Mouse (Mus musculus) urinary bladder, postnatal 10 days (tissue): Measurements from ENCODE around the gene Tma7.

Experiments used
- DNase-seq: peaks from one replicate; pipeline ENCODE4 v3.0.0; 2022; ENCODE audit warnings: low spot score

Tma7 gene

DNA sequence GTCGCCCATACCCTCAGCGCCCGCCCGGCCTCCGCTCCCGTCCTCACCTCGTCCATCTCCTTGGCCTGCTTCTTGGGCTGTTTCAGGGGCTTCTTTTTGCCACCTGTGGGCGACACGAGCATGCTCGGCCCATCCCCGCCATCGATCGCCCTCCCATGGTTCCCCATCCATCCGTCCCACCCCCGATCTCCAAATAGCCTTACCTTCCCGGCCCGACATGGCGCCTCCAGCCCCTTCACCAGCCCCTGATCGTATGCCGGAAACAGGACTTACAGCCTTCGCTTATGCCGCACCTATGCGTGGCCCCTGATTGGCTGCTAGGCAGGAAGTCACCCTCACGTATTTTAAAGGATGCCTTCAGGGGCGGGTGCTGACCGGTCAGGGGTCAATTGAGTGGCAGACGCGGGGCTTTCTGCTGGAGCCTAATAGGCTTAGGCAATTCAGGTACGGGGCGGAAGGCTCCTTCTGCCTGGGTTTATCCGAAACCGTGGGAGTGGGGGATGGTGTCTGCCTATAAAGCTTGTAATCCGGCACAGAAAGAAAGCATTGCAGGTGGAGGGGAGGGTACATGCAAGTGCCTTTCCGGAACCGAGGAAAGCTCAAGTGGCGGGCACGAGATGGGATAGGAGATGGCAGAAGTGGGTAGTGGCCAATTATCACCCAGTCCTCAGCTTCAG lies at the start of gene Tma7, which contains the start of gene Ccdc51:
Tma7 (minus strand) TSS at position 464 of the 677 bp plus-strand sequence.
Ccdc51 (plus strand) TSS at position 370 of the 677 bp plus-strand sequence.
- DNase-seq = no peak

DNA sequence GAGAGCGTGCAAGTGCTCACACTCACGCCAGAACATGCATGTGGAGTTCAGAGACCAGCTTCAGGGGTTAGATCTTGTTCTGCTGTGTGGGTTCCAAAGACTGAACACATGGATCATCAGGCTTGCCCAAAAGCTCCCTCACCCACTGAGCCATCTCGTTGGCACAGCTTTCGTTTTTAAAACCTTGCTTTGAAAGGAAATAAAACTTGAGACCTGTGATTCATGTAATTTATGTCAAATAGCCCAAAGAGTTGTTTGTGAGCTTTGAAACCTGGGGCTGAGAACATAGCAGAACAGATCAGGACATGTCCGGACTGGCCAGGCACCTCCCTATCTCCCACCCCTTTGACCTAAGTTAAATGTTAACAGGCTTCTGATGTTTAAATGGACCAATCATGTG lies 47.7 kb upstream of the Tma7 start:
- no peak for DNase-seq

DNA sequence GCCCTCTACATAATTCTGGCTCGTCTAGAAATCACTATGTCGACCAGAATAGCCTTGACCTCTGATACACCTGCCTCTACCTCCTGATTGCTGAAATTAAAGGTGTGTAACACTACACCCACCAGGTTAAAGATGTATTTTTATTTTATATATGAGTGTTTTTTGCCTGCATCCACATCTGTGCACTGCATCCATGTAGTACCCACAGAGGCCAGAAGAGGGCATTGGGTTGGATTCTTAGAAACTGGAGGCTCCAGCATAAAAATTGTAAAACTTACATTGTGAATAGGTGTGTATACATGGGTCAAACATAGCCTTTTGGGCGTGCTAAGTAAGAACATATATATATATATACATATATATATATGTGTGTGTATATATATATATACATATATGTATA lies 45.8 kb upstream of the Tma7 start:
- DNase-seq = no peak

DNA sequence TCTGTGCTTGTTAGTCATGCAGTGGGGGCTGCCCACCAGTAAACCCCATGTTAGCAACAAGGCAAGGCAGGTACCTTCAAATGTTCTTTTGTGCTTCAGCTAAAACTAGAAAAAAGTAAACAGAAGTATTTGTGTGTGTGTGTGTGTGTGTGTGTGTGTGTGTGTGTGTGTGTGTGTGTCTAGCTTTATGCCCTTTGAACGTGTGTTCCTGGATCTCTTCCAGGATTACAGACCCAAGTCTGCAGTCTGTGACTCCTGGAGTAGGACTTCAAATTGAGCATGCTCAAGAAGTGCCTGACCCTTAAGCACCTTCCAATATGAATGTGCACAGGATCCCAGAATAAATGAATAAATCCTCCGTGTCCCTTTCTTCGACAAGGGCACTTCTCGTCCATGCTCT lies 44.7 kb upstream of the Tma7 start:
- DNase-seq = no peak

DNA sequence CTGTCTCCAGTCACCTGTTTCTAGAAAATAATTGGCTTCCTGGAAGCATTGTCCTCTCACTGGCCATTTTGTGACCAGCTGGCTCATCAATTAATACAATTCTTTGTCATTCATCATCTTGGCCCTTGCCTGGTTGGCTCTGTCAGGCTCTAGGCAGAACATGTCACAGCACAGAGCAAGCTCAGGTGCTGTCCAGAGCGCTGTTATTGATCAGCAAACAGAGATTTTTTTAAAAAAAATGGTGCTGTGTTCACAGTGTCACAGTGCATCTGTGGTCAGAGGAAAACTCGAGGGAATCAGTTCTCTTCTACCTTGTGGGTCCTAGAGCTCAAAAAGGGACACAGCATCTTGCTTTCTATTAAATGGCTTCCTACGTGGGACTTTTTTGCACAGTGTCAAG lies 43.1 kb upstream of the Tma7 start:
- DNase-seq = no peak

DNA sequence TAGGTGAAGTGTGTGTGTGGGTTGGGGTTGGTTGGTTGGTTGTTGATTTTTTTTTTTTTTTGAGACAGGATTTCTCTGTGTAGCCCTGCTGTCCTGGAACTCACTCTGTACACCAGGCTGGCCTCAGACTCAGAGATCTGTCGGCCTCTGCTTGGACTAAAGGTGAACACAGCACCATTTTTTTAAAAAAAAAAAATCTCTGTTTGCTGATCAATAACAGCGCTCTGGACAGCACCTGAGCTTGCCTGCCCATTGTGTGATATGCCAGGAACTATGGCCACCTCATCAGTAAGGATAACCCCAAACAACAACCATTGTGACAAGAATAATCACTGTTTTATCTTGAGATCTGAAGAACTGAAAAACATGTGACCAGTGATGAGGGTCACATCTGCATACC lies 42.7 kb upstream of the Tma7 start:
- DNase-seq = no peak

DNA sequence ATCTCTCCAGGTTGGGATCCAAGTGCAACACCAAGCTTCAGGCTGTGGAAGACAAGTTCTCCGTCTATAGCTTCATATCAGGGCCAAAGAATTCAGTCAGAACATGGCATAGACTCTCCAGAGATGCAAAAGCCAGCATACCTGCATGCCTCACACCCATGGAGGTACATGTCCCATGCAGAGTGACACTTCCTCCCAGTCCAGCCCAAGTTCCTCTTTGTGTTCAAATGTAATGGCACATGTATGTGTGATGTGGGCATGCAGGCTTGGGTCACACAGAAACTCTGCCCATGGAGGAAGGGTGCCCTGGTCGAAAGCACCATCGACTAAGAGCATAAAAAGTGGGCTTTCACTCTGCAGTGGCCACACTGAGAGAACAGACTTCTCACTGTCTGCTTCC lies 41.8 kb upstream of the Tma7 start:
- no peak for DNase-seq

DNA sequence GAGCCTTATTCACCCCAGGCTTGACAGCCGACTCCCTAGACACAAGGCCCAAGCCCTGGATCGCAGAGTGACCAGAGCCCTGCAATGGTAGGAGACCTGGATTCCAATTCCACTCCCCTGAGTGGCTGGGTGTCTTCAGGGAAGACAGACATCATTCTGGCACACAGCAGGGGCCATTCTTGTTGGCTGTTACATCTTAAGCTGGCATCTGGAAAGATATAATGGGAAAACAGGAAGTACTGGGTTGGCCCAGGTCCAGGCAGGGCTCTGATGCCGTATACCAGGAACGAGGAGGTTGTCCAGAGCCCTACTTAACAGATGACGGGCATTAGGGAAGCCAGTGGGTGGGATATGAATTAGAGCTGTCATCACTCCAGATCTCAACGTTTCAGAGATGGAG lies 40.9 kb upstream of the Tma7 start:
- DNase-seq = no peak

DNA sequence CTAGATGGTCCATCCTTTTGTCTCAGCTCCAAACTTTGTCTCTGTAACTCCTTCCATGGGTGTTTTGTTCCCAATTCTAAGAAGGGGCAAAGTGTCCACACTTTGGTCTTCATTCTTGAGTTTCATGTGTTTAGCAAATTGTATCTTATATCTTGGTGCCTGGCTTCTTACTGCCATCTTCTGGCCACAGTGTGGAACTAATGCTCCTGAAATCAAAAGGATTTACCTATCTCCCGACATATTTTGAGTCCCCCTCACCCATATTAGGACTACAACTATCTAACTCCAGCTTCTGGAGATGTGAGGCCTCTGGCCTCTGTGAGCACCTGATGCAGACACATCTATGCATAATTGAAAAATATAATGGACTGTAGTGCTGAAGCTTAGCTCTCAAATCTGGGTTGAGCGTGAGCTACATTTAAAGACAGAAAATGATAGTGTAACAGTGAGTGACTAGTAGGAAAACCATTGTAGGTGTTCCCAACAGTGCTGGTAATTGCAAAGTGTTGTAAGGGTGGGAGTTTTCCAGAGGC lies 40.2 kb upstream of the Tma7 start:
- no peak for DNase-seq

DNA sequence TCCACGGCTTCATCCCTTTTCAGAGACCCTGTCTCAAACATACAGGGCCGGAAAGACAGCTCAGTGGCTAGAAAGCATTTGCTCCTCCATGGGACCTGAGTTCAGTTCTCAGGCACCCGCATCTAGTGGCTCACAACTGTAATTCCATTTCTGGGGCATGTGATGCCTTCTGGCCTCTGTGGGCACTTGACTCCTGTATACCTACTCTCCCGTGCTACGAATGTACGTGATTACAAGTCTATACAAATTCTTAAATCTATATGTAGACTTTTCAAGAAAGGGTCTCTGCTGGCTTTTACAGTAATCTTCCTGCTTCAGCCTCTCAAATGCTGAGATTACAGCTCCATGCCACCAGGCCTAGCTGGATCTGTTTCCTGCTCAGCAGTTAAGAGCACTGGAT lies 38.6 kb upstream of the Tma7 start:
- no peak for DNase-seq

DNA sequence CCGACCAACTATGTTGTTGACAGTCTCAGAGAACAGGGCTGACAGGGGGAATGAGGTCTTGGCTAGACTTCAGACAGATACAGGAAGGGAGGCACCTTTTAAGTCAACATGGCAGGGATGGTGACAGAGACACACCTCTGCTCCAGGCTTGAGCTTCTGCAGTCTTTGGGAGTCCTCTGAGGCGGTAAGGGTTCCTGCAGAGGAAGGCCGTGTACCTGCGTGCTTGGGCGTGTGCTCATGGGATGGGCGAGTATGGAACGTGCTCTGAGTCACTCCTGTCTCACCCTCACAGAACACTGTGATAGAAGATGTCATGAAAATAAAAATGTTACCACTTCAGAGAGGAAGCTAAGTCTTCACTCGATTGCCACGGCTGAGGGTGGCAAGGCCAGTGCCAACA lies 37.2 kb upstream of the Tma7 start:
- no peak for DNase-seq

DNA sequence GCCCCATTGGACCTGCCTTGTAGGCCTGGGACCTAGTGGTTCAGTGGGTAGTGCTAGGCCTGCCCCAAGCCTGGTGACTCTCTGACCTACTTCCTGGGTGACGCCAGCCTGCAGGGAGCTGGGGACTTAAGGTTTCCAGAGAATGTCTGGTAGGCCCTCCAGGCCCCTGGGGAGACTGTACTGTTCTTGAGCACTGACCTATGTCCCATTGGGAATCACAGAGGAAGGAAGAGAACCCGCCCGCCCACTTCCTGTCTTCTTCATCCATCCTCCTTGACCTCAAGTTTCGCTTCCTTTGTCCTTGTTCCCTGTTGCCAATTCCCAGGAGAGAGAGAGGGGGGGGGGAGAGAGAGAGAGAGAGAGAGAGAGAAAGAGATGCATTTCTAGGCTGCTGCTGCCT lies 35.7 kb upstream of the Tma7 start:
- no peak for DNase-seq

DNA sequence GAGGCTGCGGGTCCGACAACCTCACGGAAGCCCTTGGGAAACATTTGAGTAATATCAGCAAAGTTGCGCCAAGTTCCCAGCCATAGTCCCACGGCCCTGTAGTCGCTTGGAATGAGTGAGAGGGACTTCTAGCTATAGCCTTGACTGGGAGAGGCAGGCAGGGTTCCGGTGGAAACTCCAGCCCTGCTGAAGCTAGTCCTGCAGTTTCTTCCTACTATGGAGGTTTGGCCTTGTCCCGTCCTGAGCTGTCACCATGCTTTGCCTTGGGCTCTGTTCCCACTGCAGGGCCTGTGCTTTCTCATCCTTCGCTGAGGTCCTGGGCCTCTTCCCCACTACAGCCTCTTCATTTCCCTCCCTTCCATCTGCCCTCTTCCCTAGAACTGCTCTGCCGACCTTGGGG lies 33.8 kb upstream of the Tma7 start:
- DNase-seq = no peak

DNA sequence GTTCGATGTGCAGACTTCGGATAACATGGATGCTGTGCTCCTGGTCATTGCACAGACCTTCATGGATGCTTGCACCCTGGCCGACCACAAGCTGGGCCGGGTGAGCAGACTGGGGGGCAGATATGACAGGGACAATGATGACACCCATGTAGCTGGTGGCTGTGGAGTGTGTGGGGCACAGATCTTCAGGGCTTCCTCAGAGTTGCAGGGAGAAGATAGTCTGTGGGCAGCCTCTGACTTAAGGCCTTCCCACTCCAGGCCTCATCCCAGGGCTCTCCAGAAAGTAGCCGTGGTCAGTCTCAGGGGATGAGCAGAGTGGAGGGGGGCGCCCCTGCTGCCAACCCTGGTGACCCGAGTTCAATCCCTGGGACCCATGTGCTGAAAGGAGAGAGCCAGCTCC lies 32.5 kb upstream of the Tma7 start:
- no peak for DNase-seq

DNA sequence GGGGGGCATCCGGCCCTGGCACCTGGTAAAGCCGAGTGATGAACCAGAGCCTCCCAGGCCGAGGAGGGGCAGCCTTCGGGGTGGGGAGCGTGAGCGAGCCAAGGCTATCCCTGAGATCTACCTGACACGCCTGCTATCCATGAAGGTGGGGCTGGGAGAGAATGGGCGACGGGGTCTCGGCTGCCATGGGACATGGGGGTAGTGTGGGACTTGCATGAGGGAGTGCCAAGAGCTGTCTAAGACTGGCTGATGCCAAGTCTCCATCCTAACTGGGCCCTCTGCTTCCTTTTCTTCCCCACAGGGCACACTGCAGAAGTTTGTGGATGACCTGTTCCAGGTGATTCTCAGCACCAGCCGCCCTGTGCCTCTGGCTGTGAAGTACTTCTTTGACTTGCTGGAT lies 31.9 kb upstream of the Tma7 start:
- no peak for DNase-seq

DNA sequence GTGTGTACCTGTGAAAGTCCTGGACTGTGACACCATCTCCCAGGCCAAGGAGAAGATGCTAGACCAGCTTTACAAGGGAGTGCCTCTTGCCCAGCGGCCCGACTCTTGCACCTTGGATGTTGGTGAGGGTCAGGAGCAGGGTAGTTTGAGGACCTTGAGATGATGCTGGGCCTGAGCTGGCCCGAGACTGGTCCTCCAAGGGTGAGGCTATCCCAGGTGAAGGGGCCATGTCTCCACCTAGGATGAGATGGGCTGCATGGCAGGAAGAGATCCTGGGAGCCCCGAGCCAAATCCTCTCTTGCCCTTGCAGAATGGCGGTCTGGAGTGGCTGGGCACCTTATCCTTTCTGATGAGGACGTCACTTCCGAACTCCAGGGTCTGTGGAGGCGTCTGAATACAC lies 30.9 kb upstream of the Tma7 start:
- no peak for DNase-seq

DNA sequence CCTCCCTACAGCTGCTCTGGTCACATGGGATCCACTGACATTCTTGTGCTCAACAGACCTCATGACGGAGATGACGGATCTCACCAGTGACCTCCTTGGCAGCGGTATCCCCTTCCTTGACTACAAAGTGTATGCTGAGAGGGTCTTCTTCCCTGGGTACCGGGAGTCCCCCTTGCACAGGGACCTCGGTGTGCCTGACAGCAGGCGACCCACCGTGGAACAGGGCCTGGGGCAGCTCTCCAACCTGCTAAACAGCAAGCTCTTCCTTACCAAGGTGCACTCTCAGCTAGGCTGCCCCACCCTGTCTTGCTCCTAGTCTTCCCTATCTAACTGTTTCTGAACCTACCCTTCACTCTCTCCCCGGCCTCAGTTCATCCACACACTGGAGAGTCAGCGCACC lies 29.2 kb upstream of the Tma7 start:
- DNase-seq = peak; percentile 6

DNA sequence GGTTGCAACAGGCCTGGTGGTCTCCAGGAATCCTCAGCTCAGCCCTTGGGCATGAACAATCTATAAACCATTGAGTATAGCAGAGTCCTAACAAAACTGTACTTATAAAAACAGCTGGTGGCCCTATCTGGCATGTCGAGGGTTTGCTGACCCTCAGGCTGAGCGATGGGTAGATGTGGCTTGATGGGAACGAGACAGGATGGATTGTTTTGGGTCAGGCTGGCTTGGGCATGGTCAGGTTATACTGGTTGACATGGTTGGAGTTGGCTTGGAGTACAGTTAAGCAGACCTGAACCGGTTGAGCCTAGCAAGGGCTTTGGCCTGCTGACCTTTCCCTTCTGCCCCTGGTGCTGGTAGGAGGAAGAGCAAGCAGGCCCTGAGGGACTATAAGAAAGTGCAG lies 28.7 kb upstream of the Tma7 start:
- DNase-seq = no peak

DNA sequence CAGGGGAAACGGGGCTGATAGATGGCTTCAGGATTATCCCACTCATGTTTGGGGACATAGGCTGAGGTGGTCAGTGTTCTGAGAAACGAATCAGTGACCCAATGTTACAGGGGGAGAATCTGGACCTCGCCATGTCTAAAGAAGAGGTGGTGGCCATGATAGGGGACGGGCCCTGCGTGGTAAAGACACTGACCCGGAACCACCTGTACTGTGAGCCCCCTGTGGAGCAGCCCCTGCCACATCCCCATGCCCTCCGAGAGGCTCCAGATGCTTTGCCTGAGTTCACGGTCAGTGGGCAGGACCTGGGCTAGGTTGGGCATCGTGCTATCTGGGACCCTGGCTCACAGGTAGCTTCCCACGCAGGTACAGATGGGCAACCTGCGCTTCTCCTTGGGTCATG lies 27.9 kb upstream of the Tma7 start:
- no peak for DNase-seq

DNA sequence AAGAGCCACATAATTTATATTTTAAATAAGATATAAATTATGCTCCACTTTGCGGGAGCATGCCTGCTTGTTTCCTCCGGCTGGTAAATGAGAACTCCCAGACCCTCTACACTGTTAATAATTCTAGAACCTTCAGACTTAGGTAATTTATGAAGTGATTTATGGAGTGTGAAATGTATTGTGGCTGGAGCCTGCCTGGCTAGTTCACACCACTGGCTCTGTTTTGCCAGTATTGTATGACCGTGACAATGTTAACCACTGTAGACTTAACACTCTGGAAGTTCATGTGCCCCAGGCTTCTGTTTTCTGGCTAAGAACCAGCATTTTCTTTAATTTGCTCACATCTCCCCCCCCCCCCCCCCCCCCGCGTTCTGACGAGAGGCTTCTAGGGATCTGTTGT lies 25.0 kb upstream of the Tma7 start:
- no peak for DNase-seq

DNA sequence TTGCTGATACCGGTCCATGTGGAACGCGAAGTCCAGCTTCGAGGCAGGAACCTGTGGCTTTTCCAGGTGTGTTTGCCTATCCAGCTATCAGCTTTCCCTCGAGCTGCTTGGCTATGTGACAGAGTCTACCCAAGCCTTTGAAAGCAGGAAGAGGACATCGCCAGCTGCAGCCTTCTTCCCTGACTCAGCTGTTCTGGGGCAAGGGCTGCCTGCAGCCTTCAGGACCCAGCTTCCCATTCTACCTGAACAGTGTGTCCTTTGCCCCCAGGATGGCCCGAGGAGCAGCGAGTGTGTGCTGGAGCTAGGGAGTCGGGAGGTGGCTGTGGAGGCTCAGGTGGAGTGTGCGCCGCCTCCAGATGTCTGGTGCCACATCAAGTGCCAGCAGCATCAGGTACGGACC lies 23.3 kb upstream of the Tma7 start:
- no peak for DNase-seq

DNA sequence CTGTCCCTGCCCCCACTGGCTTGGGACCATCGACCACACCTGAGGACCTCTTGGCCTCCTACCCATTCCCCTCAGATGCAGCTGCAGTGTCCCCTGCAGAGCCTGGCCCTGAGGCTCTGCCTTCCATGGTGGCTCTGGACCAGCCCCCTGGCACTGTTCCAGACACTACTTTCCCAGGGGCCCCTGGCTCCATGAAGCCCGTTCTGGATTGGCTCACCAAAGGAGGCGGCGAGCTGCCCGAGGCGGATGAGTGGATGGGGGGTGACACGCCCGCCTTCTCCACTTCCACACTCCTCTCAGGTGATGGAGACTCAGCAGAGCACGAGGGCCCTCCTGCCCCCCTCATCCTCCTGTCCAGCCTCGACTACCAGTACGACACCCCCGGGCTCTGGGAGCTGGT lies 22.6 kb upstream of the Tma7 start:
- DNase-seq = no peak

DNA sequence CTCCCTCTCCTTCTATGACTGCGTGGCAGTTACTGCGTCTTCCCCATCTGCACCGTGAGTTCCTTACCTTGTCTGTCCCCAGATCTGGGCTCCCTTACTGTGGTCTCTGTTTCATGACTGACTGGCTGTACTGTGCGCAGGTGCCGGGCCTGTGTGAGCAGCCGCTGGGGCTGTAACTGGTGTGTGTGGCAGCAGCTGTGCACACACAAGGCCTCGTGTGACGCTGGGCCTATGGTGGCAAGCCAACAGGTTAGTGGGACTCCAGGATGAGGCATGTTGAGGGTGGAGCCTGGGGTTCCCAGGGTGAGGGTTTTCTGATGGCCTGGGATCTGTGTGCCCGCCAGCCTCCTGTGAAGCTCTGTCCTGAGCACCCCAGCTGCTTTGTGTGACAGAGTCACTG lies 21.7 kb upstream of the Tma7 start:
- no peak for DNase-seq

DNA sequence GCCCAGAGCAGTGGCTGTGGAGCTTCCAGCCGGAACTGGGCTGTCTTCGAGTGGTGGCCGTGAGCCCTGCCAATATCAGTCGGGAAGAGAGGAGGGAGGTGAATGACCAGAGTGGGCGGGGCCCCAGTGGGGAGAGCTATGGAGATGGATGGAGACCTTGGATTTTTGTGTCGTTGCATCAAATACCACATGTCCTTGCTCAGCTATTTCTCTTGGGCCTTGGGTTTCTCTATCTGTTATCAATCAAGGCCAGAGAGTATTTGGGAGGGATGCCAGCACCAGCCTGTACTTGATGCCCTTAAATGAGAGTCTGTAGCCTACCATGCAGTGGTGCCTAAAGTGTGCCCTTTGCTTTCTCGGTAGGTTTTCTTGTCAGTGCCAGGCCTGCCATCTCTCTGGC lies 20.9 kb upstream of the Tma7 start:
- DNase-seq = no peak

DNA sequence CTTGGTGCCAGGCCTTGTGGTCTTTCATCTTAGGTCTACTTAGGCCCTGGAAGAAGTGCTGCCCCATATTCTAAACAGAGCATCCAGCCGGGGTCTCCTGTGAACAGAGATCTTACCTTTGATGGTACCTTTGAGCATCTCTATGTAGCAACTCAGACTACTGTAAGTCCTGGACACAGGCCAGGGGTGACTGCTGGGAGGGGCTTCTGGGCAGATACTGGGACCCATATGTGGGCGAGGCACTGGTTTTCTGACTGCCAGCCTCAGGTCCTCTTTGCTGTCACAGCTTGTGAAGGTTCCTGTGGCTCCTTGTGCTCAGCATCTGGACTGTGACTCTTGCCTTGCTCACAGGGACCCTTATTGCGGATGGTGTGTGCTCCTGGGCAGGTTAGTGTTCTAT lies 20.2 kb upstream of the Tma7 start:
- DNase-seq = no peak
